Mouse (Mus musculus) heart, postnatal 0 days (tissue): ENCODE data around the gene Fcnb. TPM values are rescaled to one million over a fixed set of nuclear protein-coding genes. Genes with fewer than 3 reads are reported as not detected.

Experiments used
- ATAC-seq: fragments of 200-750 bp; cut with Nextera tagmentation; 2 replicates; pipeline ENCODE4 v1.8.0; 2017; ENCODE audit warnings: low read depth, moderate number of reproducible peaks, moderate library complexity; ENCODE audit not compliant: insufficient read depth
- DNase-seq: peaks from one replicate; pipeline ENCODE4 v3.0.0-alpha.2; 2016; ENCODE audit warnings: low spot score
- H3K27ac ChIP-seq: fragments of 300-500 bp; sonication (generic); 2 replicates; pipeline ENCODE4 v1.5.1; 2014; ENCODE audit warnings: low read depth, mild to moderate bottlenecking
- H3K27me3 ChIP-seq: fragments of 300-500 bp; sonication (generic); 2 replicates; pipeline ENCODE4 v1.6.1; 2014; ENCODE audit warnings: low read length, mixed read lengths; ENCODE audit not compliant: control insufficient read depth, insufficient read depth
- H3K36me3 ChIP-seq: fragments of 300-500 bp; sonication (generic); replicated peaks from 2 replicates; pipeline ENCODE4 v1.6.1; 2014; ENCODE audit warnings: low read length, mixed read lengths; ENCODE audit not compliant: control insufficient read depth, insufficient read depth
- H3K4me1 ChIP-seq: fragments of 300-500 bp; sonication (generic); 2 replicates; pipeline ENCODE4 v1.6.1; 2014; ENCODE audit warnings: antibody characterized with exemption; ENCODE audit not compliant: control insufficient read depth, insufficient read depth
- H3K4me2 ChIP-seq: fragments of 300-500 bp; sonication (generic); 2 replicates; pipeline ENCODE4 v1.6.1; 2014; ENCODE audit warnings: low read depth, mild to moderate bottlenecking, low read length, moderate library complexity
- H3K4me3 ChIP-seq: fragments of 300-500 bp; sonication (generic); 2 replicates; pipeline ENCODE4 v1.5.1; 2014; ENCODE audit warnings: low read depth, low read length
- H3K9ac ChIP-seq: fragments of 300-500 bp; sonication (generic); replicated peaks from 2 replicates; pipeline ENCODE4 v1.6.1; 2014; ENCODE audit warnings: low read depth, low read length, mixed read lengths
- H3K9me3 ChIP-seq: fragments of 300-500 bp; sonication (generic); replicated peaks from 2 replicates; pipeline ENCODE4 v1.6.1; 2016; ENCODE audit warnings: low read length; ENCODE audit not compliant: control insufficient read depth
- CTCF ChIP-seq: IDR thresholded peaks from 2 replicates; pipeline ENCODE4 v1.5.1; 2016; ENCODE audit warnings: antibody characterized with exemption, control low read depth, low read depth
- EP300 ChIP-seq: IDR thresholded peaks from 2 replicates; pipeline ENCODE4 v1.6.1; 2016; ENCODE audit warnings: antibody characterized with exemption, low read depth
- WGBS: fragments of 180-500 bp; shearing (Covaris S2); extraction: QIAGEN DNeasy Blood & Tissue Kit; methylation state at CpG from one replicate; pipeline ENCODE4 v1.1.7; 2014; 5-methylcytosine and 5-hydroxymethylcytosine counted together
- polyA plus RNA-seq: library from polyadenylated mRNA; unstranded; fragments of >200 nt; fragmentation: Nextera tagmentation; extraction: Ambion mirVana; gene quantifications from 2 replicates; pipeline ENCODE4 v1.2.1, GENCODE M21; 2015
- total RNA-seq: library from RNA; depleted of rRNA; stranded (reverse); fragments of >200 nt; gene quantifications from 2 replicates; pipeline ENCODE4 v1.2.3, GENCODE M21; 2014; ENCODE audit warnings: low replicate concordance; rRNA removed

Gene Fcnb
- total RNA-seq (not detected in 2 replicates), polyA plus RNA-seq (not detected in 2 replicates)

DNA sequence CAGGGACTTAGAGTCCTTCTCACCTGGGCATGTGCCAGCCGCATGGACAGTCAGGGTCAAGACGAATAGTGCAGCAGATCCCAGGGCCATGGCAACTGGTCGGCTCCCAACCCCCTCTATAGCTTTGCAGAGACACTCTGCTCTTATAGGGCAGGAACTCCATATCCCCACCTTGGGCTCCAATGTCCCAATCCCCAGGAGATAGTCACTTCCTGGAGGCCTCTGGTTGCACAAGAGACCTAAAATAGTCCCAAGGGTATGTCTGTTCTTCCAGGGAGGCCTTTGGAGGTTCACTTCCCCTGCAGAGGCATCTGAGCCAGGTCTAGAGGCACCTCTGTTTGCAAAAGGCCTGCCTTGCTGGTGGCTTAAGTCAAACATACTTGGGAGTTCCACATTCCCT is at the start of gene Fcnb:
TSS of gene Fcnb (minus strand) at position 118 of the 400 bp plus-strand sequence.
- no peaks in the 10 kb centered on the region for H3K4me1 ChIP-seq
- H3K27ac ChIP-seq = no peak within 1 kb of the TSS
- H3K9me3 ChIP-seq = no peaks in the 10 kb centered on the region
- no peak for DNase-seq
- no peak within 1 kb of the TSS for H3K4me2 ChIP-seq
- WGBS = 77% methylated on average over 3 of the region's 3 CpGs
- no peaks in the 10 kb centered on the region for H3K27me3 ChIP-seq
- H3K4me3 ChIP-seq = no peak within 1 kb of the TSS
- H3K9ac ChIP-seq = no peak within 1 kb of the TSS
- TF ChIP-seq EP300 = no peak
- TF ChIP-seq CTCF = no peak
- ATAC-seq = no peak
- no peaks in the 10 kb centered on the region for H3K36me3 ChIP-seq

DNA sequence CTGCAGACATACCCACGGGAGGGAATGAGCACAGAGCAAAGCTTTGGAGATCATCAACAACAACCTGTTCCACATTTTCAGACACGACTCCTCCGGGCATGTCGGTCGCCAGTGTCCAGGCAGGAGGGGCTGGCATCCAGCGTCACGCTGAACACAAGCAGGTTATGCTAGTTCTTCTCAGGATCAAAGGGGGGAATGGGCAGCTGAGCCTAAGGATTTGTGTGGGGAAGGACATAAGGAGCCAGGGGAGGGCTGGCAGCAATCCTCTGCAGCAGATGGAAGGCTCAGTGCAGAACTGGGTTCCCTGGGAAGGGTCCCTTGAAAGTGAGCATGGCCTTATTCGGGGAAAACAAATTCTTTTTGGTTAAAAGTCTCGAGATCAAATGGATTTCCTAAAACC is 49.1 kb upstream of the Fcnb start:
- WGBS = 76% methylated on average over 9 of the region's 9 CpGs
- H3K9ac ChIP-seq = no peak overlapping the region
- H3K27ac ChIP-seq = no peak overlapping the region
- TF ChIP-seq CTCF (no peak), EP300 (no peak)
- DNase-seq (no peak), ATAC-seq (no peak)
- H3K4me2 ChIP-seq = no peak overlapping the region
- H3K4me1 ChIP-seq = no peaks in the 10 kb centered on the region
- H3K27me3 ChIP-seq = no peaks in the 10 kb centered on the region
- H3K36me3 ChIP-seq = no peaks in the 10 kb centered on the region
- H3K4me3 ChIP-seq = no peak overlapping the region
- no peaks in the 10 kb centered on the region for H3K9me3 ChIP-seq

DNA sequence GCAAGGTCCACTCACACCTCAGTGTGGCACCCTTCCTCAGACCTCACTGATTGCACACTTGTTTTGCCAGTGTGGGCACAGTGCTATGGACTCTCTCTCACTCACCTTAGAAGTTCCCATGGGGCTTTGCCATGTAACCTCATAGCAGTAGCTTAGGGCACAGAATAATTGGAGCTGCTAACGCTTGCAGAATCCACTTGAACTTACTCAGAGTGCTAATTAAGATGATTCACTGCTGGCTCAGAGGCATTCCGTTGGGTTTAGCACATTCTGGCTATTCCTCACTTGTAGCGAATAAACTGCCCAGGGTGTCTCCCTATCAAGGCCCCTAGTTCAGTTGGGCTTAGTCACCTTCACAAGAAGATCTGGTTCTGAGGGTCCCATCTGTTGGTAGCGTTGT is 47.4 kb upstream of the Fcnb start:
- Histone ChIP-seq H3K4me3 (no peak overlapping the region), H3K36me3 (no peaks in the 10 kb centered on the region), H3K9ac (no peak overlapping the region), H3K27ac (no peak overlapping the region), H3K4me1 (no peaks in the 10 kb centered on the region), H3K4me2 (no peak overlapping the region), H3K27me3 (no peaks in the 10 kb centered on the region), H3K9me3 (no peaks in the 10 kb centered on the region)
- 68% methylated on average over 4 of the region's 4 CpGs for WGBS
- no peak for TF ChIP-seq EP300
- TF ChIP-seq CTCF = no peak
- DNase-seq (no peak), ATAC-seq (no peak)

DNA sequence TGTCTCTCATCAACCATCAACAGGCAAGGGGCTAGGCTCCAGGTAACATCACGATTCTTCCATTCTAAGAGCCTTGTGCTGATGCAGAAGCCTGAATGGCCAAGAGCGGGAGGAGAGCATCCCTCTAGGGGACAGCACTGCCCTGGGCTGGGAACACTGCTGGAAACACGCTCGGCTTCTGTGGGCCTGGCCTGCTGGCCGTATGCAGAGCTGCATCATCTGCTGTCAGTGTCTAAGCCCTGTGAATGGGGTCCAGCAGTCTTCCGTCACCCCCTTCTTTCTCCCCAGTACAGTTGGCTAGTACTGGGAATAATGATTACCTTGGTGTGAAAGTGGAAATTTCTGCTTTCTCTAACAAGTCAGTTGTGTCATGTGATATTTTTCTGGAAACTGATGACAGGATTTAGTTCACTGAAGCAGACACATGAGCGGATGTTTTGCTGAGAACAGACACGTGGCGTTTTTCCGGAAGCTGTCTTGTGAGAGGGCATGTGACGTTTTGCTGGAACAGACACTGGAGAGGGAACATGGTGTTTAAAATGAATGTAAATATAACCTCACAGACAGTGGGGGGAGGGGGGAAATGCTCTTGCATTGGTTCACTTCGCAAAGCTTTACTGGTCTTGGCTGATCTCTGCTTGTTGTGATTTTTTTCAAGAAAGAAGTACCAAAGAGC is 42.2 kb upstream of the Fcnb start:
- Histone ChIP-seq H3K27me3 (no peaks in the 10 kb centered on the region), H3K27ac (no peak overlapping the region), H3K4me2 (no peak overlapping the region), H3K4me3 (no peak overlapping the region), H3K4me1 (no peaks in the 10 kb centered on the region), H3K36me3 (no peaks in the 10 kb centered on the region), H3K9me3 (no peaks in the 10 kb centered on the region; the same call in 1 of the 2 replicates), H3K9ac (no peak overlapping the region)
- ATAC-seq (0 out of 2 replicates have a peak, but pooled peaks have one; percentile 41), DNase-seq (peak; percentile 11)
- WGBS = 61% methylated on average over 12 of the region's 12 CpGs
- no peak for TF ChIP-seq CTCF
- no peak for TF ChIP-seq EP300

DNA sequence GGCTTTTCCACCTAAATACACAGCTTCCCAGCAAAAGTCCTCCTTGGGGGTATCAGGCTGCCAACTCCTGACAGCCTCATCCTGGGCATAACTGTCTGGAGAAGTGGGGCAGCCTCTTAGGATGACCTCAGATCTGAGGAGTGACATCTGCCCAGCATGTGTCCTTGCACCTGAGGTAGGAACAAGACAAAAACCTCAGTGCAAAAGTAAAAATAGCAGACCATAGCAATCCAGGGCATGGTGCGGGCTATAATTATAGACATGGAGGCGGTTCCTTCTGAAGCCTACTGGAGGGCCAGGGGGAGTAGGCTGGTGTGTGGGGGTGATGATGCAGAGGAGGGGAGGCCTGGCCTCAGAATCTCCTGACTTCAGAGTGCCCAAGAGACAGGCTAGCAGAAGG is 39.2 kb upstream of the Fcnb start:
- TF ChIP-seq EP300 = no peak
- TF ChIP-seq CTCF = no peak
- no peak overlapping the region for H3K9ac ChIP-seq
- no peak overlapping the region for H3K4me2 ChIP-seq
- no peak overlapping the region for H3K4me3 ChIP-seq
- H3K27ac ChIP-seq = no peak overlapping the region
- H3K36me3 ChIP-seq = no peaks in the 10 kb centered on the region
- peaks cover 3% of the 10 kb centered on the region; the same call in 1 of the 2 replicates for H3K9me3 ChIP-seq
- H3K4me1 ChIP-seq = no peaks in the 10 kb centered on the region
- 38% methylated on average over 2 of the region's 2 CpGs for WGBS
- DNase-seq (no peak), ATAC-seq (no peak)
- no peaks in the 10 kb centered on the region for H3K27me3 ChIP-seq

DNA sequence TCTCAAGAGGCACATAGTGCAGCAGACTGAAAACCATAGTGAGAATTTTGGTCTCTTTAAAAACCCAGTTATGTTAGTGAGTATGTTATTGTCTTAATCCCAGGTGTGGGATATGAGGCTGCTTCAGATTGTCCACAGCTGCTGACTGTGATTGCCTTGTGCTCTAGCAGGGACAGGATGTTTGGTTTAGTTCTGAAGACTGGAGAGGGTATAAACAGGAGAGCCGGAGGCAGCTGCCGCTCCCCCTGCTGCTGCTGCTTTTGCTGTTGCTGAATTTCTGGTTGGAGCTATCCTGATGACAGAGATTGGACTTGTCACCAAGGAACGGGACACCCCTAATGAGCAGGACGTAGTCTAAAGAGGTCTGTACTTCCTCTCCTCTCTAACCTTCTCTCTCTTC is 36.6 kb upstream of the Fcnb start:
- Histone ChIP-seq H3K27me3 (no peaks in the 10 kb centered on the region), H3K36me3 (no peaks in the 10 kb centered on the region), H3K4me1 (no peaks in the 10 kb centered on the region), H3K9me3 (peaks cover 3% of the 10 kb centered on the region; the same call in 1 of the 2 replicates), H3K9ac (no peak overlapping the region), H3K4me3 (no peak overlapping the region), H3K4me2 (no peak overlapping the region), H3K27ac (no peak overlapping the region)
- WGBS = 71% methylated on average over 4 of the region's 4 CpGs
- TF ChIP-seq CTCF (no peak), EP300 (no peak)
- DNase-seq (no peak), ATAC-seq (no peak)
